Mouse (Mus musculus) hindbrain, embryonic 13.5 days (tissue): ENCODE measurements around the gene Rgs10. TPM values are rescaled to one million over a fixed set of nuclear protein-coding genes. Genes with fewer than 3 reads are reported as not detected.

Experiments
- ATAC-seq: fragments of 200-750 bp; cut with Nextera tagmentation; 2 replicates; pipeline ENCODE4 v1.8.0; 2017; ENCODE audit warnings: moderate TSS enrichment; ENCODE audit not compliant: low FRiP score
- H3K27ac ChIP-seq: fragments of 300-500 bp; sonication (generic); 2 replicates; pipeline ENCODE4 v1.5.1; 2015; ENCODE audit warnings: inconsistent platforms, mild to moderate bottlenecking, moderate library complexity
- H3K27me3 ChIP-seq: fragments of 300-500 bp; sonication (generic); 2 replicates; pipeline ENCODE4 v1.6.1; 2015; ENCODE audit warnings: mild to moderate bottlenecking, inconsistent platforms
- H3K36me3 ChIP-seq: fragments of 300-500 bp; sonication (generic); 2 replicates; pipeline ENCODE4 v1.6.1; 2015; ENCODE audit warnings: mild to moderate bottlenecking, inconsistent platforms
- H3K4me1 ChIP-seq: fragments of 300-500 bp; sonication (generic); replicated peaks from 2 replicates; pipeline ENCODE4 v1.6.1; 2015; ENCODE audit warnings: inconsistent platforms
- H3K4me2 ChIP-seq: fragments of 300-500 bp; sonication (generic); 2 replicates; pipeline ENCODE4 v1.6.1; 2015; ENCODE audit warnings: inconsistent platforms, mild to moderate bottlenecking, moderate library complexity
- H3K4me3 ChIP-seq: fragments of 300-500 bp; sonication (generic); 2 replicates; pipeline ENCODE4 v1.5.1; 2015; ENCODE audit warnings: mild to moderate bottlenecking, inconsistent platforms
- H3K9ac ChIP-seq: fragments of 300-500 bp; sonication (generic); 2 replicates; pipeline ENCODE4 v1.6.1; 2015; ENCODE audit warnings: mild to moderate bottlenecking, inconsistent platforms
- H3K9me3 ChIP-seq: fragments of 300-500 bp; sonication (generic); 2 replicates; pipeline ENCODE4 v1.6.1; 2016; ENCODE audit warnings: inconsistent platforms
- WGBS: fragments of 180-500 bp; shearing (Covaris S2); methylation state at CpG from one replicate; pipeline ENCODE4 v1.1.7; 2015; 5-methylcytosine and 5-hydroxymethylcytosine counted together
- polyA plus RNA-seq: library from polyadenylated mRNA; unstranded; fragments of >200 nt; fragmentation: Nextera tagmentation; extraction: Ambion mirVana; gene quantifications from 2 replicates; pipeline ENCODE4 v1.2.1, GENCODE M21; 2015

Gene Rgs10
- polyA plus RNA-seq, 1 experiment from 2014 or later: 40.2 TPM

- no peak overlapping the region for H3K27ac ChIP-seq
- ATAC-seq: no peak
- no peak overlapping the region for H3K4me3 ChIP-seq
- no peak overlapping the region for H3K4me2 ChIP-seq
- peaks cover 4% of the 10 kb centered on the region; the same call in 1 of the 2 replicates for H3K4me1 ChIP-seq
- H3K9me3 ChIP-seq: no peaks in the 10 kb centered on the region
- no peaks in the 10 kb centered on the region for H3K36me3 ChIP-seq
- no peaks in the 10 kb centered on the region for H3K27me3 ChIP-seq
- WGBS: 76% methylated on average over 1 of the region's 1 CpGs
- no peak overlapping the region for H3K9ac ChIP-seq
These were observed 14.7 kb upstream of the Rgs10 start for GRCm38 (mm10) chr7:128433213-128433612.

GRCm38 (mm10) chr7:128432574-128432973, 14.0 kb upstream of the Rgs10 start:
- H3K27ac ChIP-seq: peak overlapping the region; percentile 15; the same call in 1 of the 2 replicates
- no peak overlapping the region; the same call in 1 of the 2 replicates for H3K9ac ChIP-seq
- no peak for ATAC-seq

GRCm38 (mm10) chr7:128422491-128422890, 3.9 kb upstream of the Rgs10 start:
- ATAC-seq: no peak
- Histone ChIP-seq H3K4me1 (peaks cover 16% of the 10 kb centered on the region), H3K9me3 (no peaks in the 10 kb centered on the region), H3K4me3 (no peak overlapping the region), H3K27me3 (peaks cover 58% of the 10 kb centered on the region), H3K36me3 (no peaks in the 10 kb centered on the region), H3K27ac (no peak overlapping the region), H3K9ac (no peak overlapping the region), H3K4me2 (no peak overlapping the region)
- 82% methylated on average over 3 of the region's 3 CpGs for WGBS

More at GRCm38 (mm10) chr7:128432574-128432973, 14.0 kb upstream of the Rgs10 start:
- Histone ChIP-seq H3K36me3 (no peaks in the 10 kb centered on the region), H3K4me3 (no peak overlapping the region), H3K27me3 (no peaks in the 10 kb centered on the region), H3K4me2 (no peak overlapping the region), H3K9me3 (no peaks in the 10 kb centered on the region), H3K4me1 (peaks cover 4% of the 10 kb centered on the region; the same call in 1 of the 2 replicates)
- WGBS: 58% methylated on average over 10 of the region's 10 CpGs

GRCm38 (mm10) chr7:128421701-128422100, 3.1 kb upstream of the Rgs10 start:
- Histone ChIP-seq H3K4me3 (no peak overlapping the region), H3K4me2 (no peak overlapping the region), H3K27ac (no peak overlapping the region), H3K27me3 (peaks cover 66% of the 10 kb centered on the region), H3K9ac (no peak overlapping the region), H3K4me1 (peaks cover 23% of the 10 kb centered on the region), H3K9me3 (no peaks in the 10 kb centered on the region), H3K36me3 (no peaks in the 10 kb centered on the region)
- no peak for ATAC-seq
- WGBS: 88% methylated on average over 7 of the region's 7 CpGs

- no peak overlapping the region for H3K4me2 ChIP-seq
- 8% methylated on average over 9 of the region's 9 CpGs for WGBS
- peaks cover 77% of the 10 kb centered on the region for H3K27me3 ChIP-seq
- no peaks in the 10 kb centered on the region for H3K36me3 ChIP-seq
- H3K27ac ChIP-seq: no peak overlapping the region
- no peaks in the 10 kb centered on the region for H3K9me3 ChIP-seq
- no peak for ATAC-seq
- H3K4me3 ChIP-seq: no peak overlapping the region
- H3K9ac ChIP-seq: no peak overlapping the region
- peaks cover 25% of the 10 kb centered on the region for H3K4me1 ChIP-seq
These were observed 1.1 kb upstream of the Rgs10 start for GRCm38 (mm10) chr7:128419690-128420089.

- H3K27me3 ChIP-seq: peaks cover 80% of the 10 kb centered on the region
- peak overlapping the region; percentile 92 for H3K4me2 ChIP-seq
- no peak overlapping the region for H3K27ac ChIP-seq
- H3K4me3 ChIP-seq: peak overlapping the region; percentile 70
- no peaks in the 10 kb centered on the region for H3K9me3 ChIP-seq
- H3K9ac ChIP-seq: peak overlapping the region; percentile 82
- 3% methylated on average over 32 of the region's 32 CpGs for WGBS
- H3K4me1 ChIP-seq: peaks cover 25% of the 10 kb centered on the region
- no peaks in the 10 kb centered on the region for H3K36me3 ChIP-seq
- no peak; the same call in 1 of the 2 replicates for ATAC-seq
These were observed 1.2 kb downstream of the Rgs10 start for GRCm38 (mm10) chr7:128417226-128417929.

- peak overlapping the region; percentile 92 for H3K4me2 ChIP-seq
- WGBS: 44% methylated on average over 6 of the region's 6 CpGs
- peaks cover 73% of the 10 kb centered on the region for H3K27me3 ChIP-seq
- ATAC-seq: no peak
- no peaks in the 10 kb centered on the region for H3K36me3 ChIP-seq
- H3K9me3 ChIP-seq: no peaks in the 10 kb centered on the region
- no peak overlapping the region for H3K27ac ChIP-seq
- H3K4me3 ChIP-seq: peak overlapping the region; percentile 70
- no peak overlapping the region for H3K9ac ChIP-seq
- H3K4me1 ChIP-seq: peaks cover 25% of the 10 kb centered on the region
These were observed 1.9 kb downstream of the Rgs10 start for GRCm38 (mm10) chr7:128416664-128417063.

- 59% methylated on average over 8 of the region's 8 CpGs for WGBS
- no peak for ATAC-seq
These were observed 4.1 kb downstream of the Rgs10 start for GRCm38 (mm10) chr7:128414433-128414832.

GRCm38 (mm10) chr7:128412071-128412833, 6.3 kb downstream of the Rgs10 start:
- Histone ChIP-seq H3K9ac (no peak overlapping the region), H3K4me3 (no peak overlapping the region), H3K27me3 (peaks cover 34% of the 10 kb centered on the region), H3K4me1 (peaks cover 7% of the 10 kb centered on the region), H3K4me2 (no peak overlapping the region), H3K27ac (no peak overlapping the region), H3K36me3 (no peaks in the 10 kb centered on the region), H3K9me3 (no peaks in the 10 kb centered on the region)
- ATAC-seq: no peak
- WGBS: 76% methylated on average over 10 of the region's 10 CpGs

More at GRCm38 (mm10) chr7:128414433-128414832, 4.1 kb downstream of the Rgs10 start:
- Histone ChIP-seq H3K9ac (no peak overlapping the region), H3K4me1 (peaks cover 25% of the 10 kb centered on the region), H3K27me3 (peaks cover 52% of the 10 kb centered on the region), H3K9me3 (no peaks in the 10 kb centered on the region), H3K4me2 (no peak overlapping the region), H3K4me3 (no peak overlapping the region), H3K27ac (no peak overlapping the region), H3K36me3 (no peaks in the 10 kb centered on the region)

GRCm38 (mm10) chr7:128410708-128411413, 7.7 kb downstream of the Rgs10 start:
- H3K4me2 ChIP-seq: no peak overlapping the region
- H3K9me3 ChIP-seq: no peaks in the 10 kb centered on the region
- no peak overlapping the region for H3K4me3 ChIP-seq
- no peaks in the 10 kb centered on the region for H3K36me3 ChIP-seq
- H3K27ac ChIP-seq: no peak overlapping the region
- no peak overlapping the region for H3K9ac ChIP-seq
- ATAC-seq: no peak
- WGBS: 77% methylated on average over 11 of the region's 11 CpGs
- H3K27me3 ChIP-seq: peaks cover 21% of the 10 kb centered on the region
- H3K4me1 ChIP-seq: no peaks in the 10 kb centered on the region; the same call in 1 of the 2 replicates

GRCm38 (mm10) chr7:128408265-128408664, 10.3 kb downstream of the Rgs10 start:
- 97% methylated on average over 5 of the region's 5 CpGs for WGBS
- Histone ChIP-seq H3K9ac (no peak overlapping the region), H3K4me1 (no peaks in the 10 kb centered on the region), H3K9me3 (no peaks in the 10 kb centered on the region), H3K27ac (no peak overlapping the region), H3K4me2 (no peak overlapping the region), H3K36me3 (no peaks in the 10 kb centered on the region), H3K4me3 (no peak overlapping the region), H3K27me3 (no peaks in the 10 kb centered on the region)
- no peak for ATAC-seq

GRCm38 (mm10) chr7:128403988-128404387, 14.6 kb downstream of the Rgs10 start:
- Histone ChIP-seq H3K36me3 (peaks cover 13% of the 10 kb centered on the region; the same call in 1 of the 2 replicates), H3K9ac (no peak overlapping the region), H3K4me3 (no peak overlapping the region), H3K9me3 (no peaks in the 10 kb centered on the region), H3K4me2 (no peak overlapping the region), H3K4me1 (no peaks in the 10 kb centered on the region), H3K27ac (no peak overlapping the region), H3K27me3 (no peaks in the 10 kb centered on the region)
- 88% methylated on average over 6 of the region's 6 CpGs for WGBS
- no peak for ATAC-seq
